Comparison of ENCODE assay signal across 9 mouse cellular contexts in genomic region chr3:36340889-36341533, GRCm38 (mm10).
DNase-seq lines count a peak whose midpoint lies in the region; ATAC-seq and TF ChIP-seq lines count a peak whose summit lies in the region.
"Had no signal": no experiment of that assay in that cellular context is flagged by ENCODE, and none has a peak within 500 bp of the region (broad histone marks: within the 10 kb centered on the region; RNA-seq: fewer than 3 reads in every experiment).

No protein-coding gene starts in this region.

- no peak for ATAC-seq in heart, embryonic 11.5 days (replicated peaks; ENCODE audit: insufficient number of reproducible peaks, low FRiP score, low TSS enrichment)

- no peaks in the 10 kb centered on the region for H3K79me2 ChIP-seq in myocyte (ENCODE audit: control insufficient read depth, insufficient read depth)

- no peaks in the 10 kb centered on the region for H3K27me3 ChIP-seq in myocyte (ENCODE audit: control insufficient read depth, insufficient read depth, insufficient read length)
- no peaks in the 10 kb centered on the region for H3K27me3 ChIP-seq in heart, embryonic 11.5 days (ENCODE audit: control insufficient read depth, insufficient read depth, low read length)
- H3K27me3 ChIP-seq: embryonic facial prominence, embryonic 15.5 days had no signal

- DNase-seq in layer of hippocampus, adult 11-12 months (ENCODE audit: low spot score), result peak; percentile 68
- DNase-seq in layer of hippocampus, postnatal 14 days (ENCODE audit: low spot score in 2 of 2), result no peak
- DNase-seq in adrenal gland, postnatal 10 days, result peak; percentile 69
- DNase-seq in kidney, postnatal 25 days, result peak; percentile 55 to 61
- no peak for DNase-seq in testis, postnatal 10 days (ENCODE audit: low spot score)
- DNase-seq in cerebellum, adult 11-12 months, result no peak

- TF ChIP-seq POLR2A in myocyte (IDR thresholded peaks at IDR 0.05; ENCODE audit: insufficient read length, low read depth), result no peak

- H3K36me3 ChIP-seq in myocyte (ENCODE audit: control insufficient read depth, insufficient read depth), result no peaks in the 10 kb centered on the region
- no peaks in the 10 kb centered on the region for H3K36me3 ChIP-seq in heart, embryonic 11.5 days (ENCODE audit: control insufficient read depth, insufficient read depth, low read length)
- H3K36me3 ChIP-seq: embryonic facial prominence, embryonic 15.5 days had no signal

- H3ac ChIP-seq in myocyte (ENCODE audit: control insufficient read depth, insufficient read length), result no peak overlapping the region

- H3K9ac ChIP-seq in heart, embryonic 11.5 days (ENCODE audit: low read depth, low read length), result no peak overlapping the region
- H3K9ac ChIP-seq: embryonic facial prominence, embryonic 15.5 days had no signal

- H3K9me3 ChIP-seq in heart, embryonic 11.5 days (replicated peaks; ENCODE audit: control insufficient read depth, low read length), result no peaks in the 10 kb centered on the region
- H3K9me3 ChIP-seq: embryonic facial prominence, embryonic 15.5 days had no signal

- H3K4me2 ChIP-seq in myocyte (ENCODE audit: low read depth), result peak overlapping the region; percentile 33
- no peak overlapping the region for H3K4me2 ChIP-seq in heart, embryonic 11.5 days
- H3K4me2 ChIP-seq: embryonic facial prominence, embryonic 15.5 days had no signal

- WGBS in heart, embryonic 11.5 days (ENCODE audit: insufficient replicate concordance), result 62% methylated on average over 6 of the region's 6 CpGs

- no peak overlapping the region for H3K4me3 ChIP-seq in myocyte
- no peak overlapping the region for H3K4me3 ChIP-seq in heart, embryonic 11.5 days (ENCODE audit: low read depth, low read length)
- H3K4me3 ChIP-seq: embryonic facial prominence, embryonic 15.5 days had no signal

- H3K27ac ChIP-seq in heart, embryonic 11.5 days (ENCODE audit: low read depth, low read length), result no peak overlapping the region
- H3K27ac ChIP-seq: embryonic facial prominence, embryonic 15.5 days had no signal

- no peaks in the 10 kb centered on the region for H3K4me1 ChIP-seq in heart, embryonic 11.5 days (ENCODE audit: control insufficient read depth, insufficient read depth, low read length)
- H3K4me1 ChIP-seq: embryonic facial prominence, embryonic 15.5 days had no signal

TF ChIP-seq in myocyte, 11 proteins besides CTCF, POLR2A, EP300 and RAD21:
- TF ChIP-seq MAX (IDR thresholded peaks at IDR 0.05; ENCODE audit: low read depth) (no peak), SRF (IDR thresholded peaks at IDR 0.05; ENCODE audit: control insufficient read depth, insufficient read length, low read depth) (no peak), REST (IDR thresholded peaks at IDR 0.05; ENCODE audit: insufficient read depth, insufficient read length) (no peak), CEBPB (IDR thresholded peaks at IDR 0.05; ENCODE audit: insufficient read depth, poor library complexity, severe bottlenecking) (0 out of 2 replicates have a peak, but pooled peaks have one; percentile 8), POLR2AphosphoS2 (IDR thresholded peaks at IDR 0.05; ENCODE audit: insufficient read length, low read depth) (no peak)

Comparison
In these comparisons a context has a peak if more than half of its experiments do, and no peak if none do; other contexts are left out.
1. DNase-seq: peak in layer of hippocampus, adult 11-12 months (single experiment), adrenal gland, postnatal 10 days (single experiment) and kidney, postnatal 25 days (2 of 2); none in layer of hippocampus, postnatal 14 days (0 of 2), testis, postnatal 10 days (single experiment) and cerebellum, adult 11-12 months (single experiment).